Mouse (Mus musculus) liver, embryonic 14.5 days (tissue): ENCODE measurements around the gene Zfp629.

Experiments used
- CTCF ChIP-seq: IDR thresholded peaks from 2 replicates; pipeline ENCODE4 v1.5.1; 2016; ENCODE audit warnings: antibody characterized with exemption, low read depth, control low read depth
- EP300 ChIP-seq: IDR thresholded peaks from 2 replicates; pipeline ENCODE4 v1.6.1; 2016; ENCODE audit warnings: antibody characterized with exemption, low read depth

DNA sequence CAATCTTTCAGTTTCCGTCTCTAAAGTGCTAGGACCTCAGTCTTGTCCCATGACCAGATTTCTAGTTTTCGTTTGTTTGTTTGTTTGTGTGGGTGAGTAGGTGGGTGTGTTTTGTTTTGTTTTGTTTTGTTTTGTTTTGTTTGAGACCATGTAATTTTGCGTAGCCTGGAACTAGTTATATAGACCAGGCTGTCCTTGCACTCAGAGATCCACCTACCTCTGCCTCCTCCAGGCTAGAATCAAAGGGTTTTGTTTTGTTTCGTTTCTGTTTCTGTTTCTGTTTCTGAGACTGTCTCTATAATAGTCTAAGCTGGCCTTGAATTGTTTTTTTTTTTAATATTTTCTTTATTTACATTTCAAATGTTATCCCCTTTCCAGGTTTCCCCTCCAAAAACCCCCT lies 30.8 kb upstream of the Zfp629 start:
- TF ChIP-seq EP300 (no peak), CTCF (no peak)
